Mouse (Mus musculus) intestine, embryonic 16.5 days (tissue): Measurements from ENCODE around the gene Sox1. TPM values are rescaled to one million over a fixed set of nuclear protein-coding genes. Genes with fewer than 3 reads are reported as not detected.
A peak's percentile ranks its signal among the peaks of the same experiment; 100 is the strongest.

Experiments used
- ATAC-seq: fragments of 200-750 bp; cut with Nextera tagmentation; 2 replicates; pipeline ENCODE4 v1.8.0; 2017; ENCODE audit warnings: moderate TSS enrichment, moderate library complexity
- H3K27ac ChIP-seq: fragments of 300-500 bp; sonication (generic); 2 replicates; pipeline ENCODE4 v1.5.1; 2014; ENCODE audit warnings: mild to moderate bottlenecking, low read length
- H3K27me3 ChIP-seq: fragments of 300-500 bp; sonication (generic); replicated peaks from 2 replicates; pipeline ENCODE4 v1.6.1; 2014; ENCODE audit warnings: low read length, control low read depth, mixed read lengths; ENCODE audit not compliant: control insufficient read depth, insufficient read depth
- H3K36me3 ChIP-seq: fragments of 300-500 bp; sonication (generic); 2 replicates; pipeline ENCODE4 v1.6.1; 2014; ENCODE audit warnings: low read length, control low read depth; ENCODE audit not compliant: control insufficient read depth, insufficient read depth
- H3K4me1 ChIP-seq: fragments of 300-500 bp; sonication (generic); 2 replicates; pipeline ENCODE4 v1.6.1; 2014; ENCODE audit warnings: low read length, control low read depth, mixed read lengths; ENCODE audit not compliant: control insufficient read depth, insufficient read depth
- H3K4me2 ChIP-seq: fragments of 300-500 bp; sonication (generic); 2 replicates; pipeline ENCODE4 v1.6.1; 2014; ENCODE audit warnings: low read depth, low read length, control low read depth
- H3K4me3 ChIP-seq: fragments of 300-500 bp; sonication (generic); 2 replicates; pipeline ENCODE4 v1.5.1; 2014; ENCODE audit warnings: mild to moderate bottlenecking, low read length
- H3K9ac ChIP-seq: fragments of 300-500 bp; sonication (generic); 2 replicates; pipeline ENCODE4 v1.6.1; 2014; ENCODE audit warnings: low read depth, low read length
- H3K9me3 ChIP-seq: fragments of 300-500 bp; sonication (generic); 2 replicates; pipeline ENCODE4 v1.6.1; 2016; ENCODE audit warnings: low read length, control low read depth; ENCODE audit not compliant: control insufficient read depth
- WGBS: fragments of 180-500 bp; shearing (Covaris S2); extraction: QIAGEN DNeasy Blood & Tissue Kit; methylation state at CpG from one replicate; pipeline ENCODE4 v1.1.7; 2014; 5-methylcytosine and 5-hydroxymethylcytosine counted together
- microRNA-seq: library from miRNA; unstranded; fragments of <30 nt; microRNA quantifications from one replicate; pipeline ENCODE4, GENCODE M21; 2016
- polyA plus RNA-seq: library from polyadenylated mRNA; unstranded; fragments of >200 nt; fragmentation: Nextera tagmentation; extraction: Ambion mirVana; gene quantifications from 2 replicates; pipeline ENCODE4 v1.2.1, GENCODE M21; 2015

Sox1 gene
- polyA plus RNA-seq, 1 experiment from 2014 or later = not detected

GRCm38 (mm10) chr8:12445926-12446680 lies 51.0 kb downstream of the Sox1 start:
- Histone ChIP-seq H3K4me2 (no peak overlapping the region), H3K9me3 (no peaks in the 10 kb centered on the region), H3K36me3 (no peaks in the 10 kb centered on the region), H3K27ac (no peak overlapping the region), H3K4me1 (no peaks in the 10 kb centered on the region), H3K27me3 (peaks cover 30% of the 10 kb centered on the region), H3K9ac (no peak overlapping the region), H3K4me3 (peak overlapping the region; percentile 2; the same call in 1 of the 2 replicates)
- WGBS = 2% methylated on average over 26 of the region's 26 CpGs
- ATAC-seq = no peak

Small RNA genes within 50 kb of the gene (microRNA-seq; reads per million reads assigned to microRNA genes)
- not detected for gene Gm25239

Other genes starting within 250 kb of the Sox1 start
- gene A230072I06Rik, start 116.5 kb upstream of the Sox1 start, polyA plus RNA-seq = not detected in 2 replicates
- gene Spaca7, start 177.7 kb downstream of the Sox1 start, polyA plus RNA-seq = not detected in 2 replicates